Mouse (Mus musculus) Patski (cell line): Measurements from ENCODE around the gene Aloxe3. TPM values are rescaled to one million over a fixed set of nuclear protein-coding genes. Genes with fewer than 3 reads are reported as not detected.

Experiments used
- ATAC-seq: fragments of 100-300 bp; one replicate; pipeline ENCODE4 v1.8.0; 2021
- CTCF ChIA-PET: fragments of 350-600 bp; sonication (Branson Sonifier 250); formaldehyde crosslinking; loops from one replicate; lab custom pipeline; 2022; ENCODE audit warnings: inconsistent platforms; lab: Charles Lee
- POLR2A ChIA-PET: fragments of 350-600 bp; sonication (Branson Sonifier 250); formaldehyde crosslinking; loops from one replicate; lab custom pipeline; 2022; ENCODE audit warnings: antibody characterized with exemption, inconsistent platforms; lab: Charles Lee
- DNase-seq: peaks from one replicate; pipeline ENCODE4 v3.0.0-alpha.2; 2011; ENCODE audit warnings: low read depth, low spot score
- H3K27me3 ChIP-seq: fragments of 371-371 bp; one replicate; pipeline ENCODE4 v1.5.1; 2021
- CTCF ChIP-seq: fragments of 100-300 bp; IDR thresholded peaks from one replicate; pipeline ENCODE4 v1.5.1; 2021
- in situ Hi-C: fragments of 300-500 bp; cut with MboI; formaldehyde crosslinking; loops from 3 replicates; pipeline ENCODE4 v1.11.1; 2018; ENCODE audit warnings: low pct_unique_long_range_greater_than_20kb, mixed read lengths
- polyA plus RNA-seq: library from polyadenylated mRNA; unstranded; gene quantifications from one replicate; pipeline ENCODE4 v1.2.3, GENCODE M21; 2021

Aloxe3 gene
- polyA plus RNA-seq, 1 experiment from 2014 or later = 0.36 TPM

DNA sequence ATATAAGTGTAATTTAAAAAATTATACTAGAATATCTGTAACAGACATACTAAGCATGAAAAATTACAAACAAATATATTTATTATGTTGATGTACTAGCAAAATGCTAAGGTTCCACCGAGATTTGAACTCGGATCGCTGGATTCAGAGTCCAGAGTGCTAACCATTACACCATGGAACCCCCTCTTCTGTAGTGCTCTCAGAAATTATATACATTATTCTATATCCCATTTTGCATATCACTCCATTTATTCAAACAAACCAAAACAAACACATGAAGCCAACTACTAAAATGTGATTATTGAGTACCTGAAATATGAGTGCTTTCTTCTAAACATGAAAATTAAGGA lies 1.2 kb upstream of the Aloxe3 start:
- CTCF ChIA-PET = interaction anchor here (0.7 to 6.2 kb wide), 3 partner anchors 48 to 119 kb away, joined by 3 to 78 read pairs (median 5); no protein-coding TSS in a partner anchor
- in situ Hi-C loops = loop anchor here (5.0 kb wide), 1 partner anchor 57 kb away; no protein-coding TSS in a partner anchor
- no peaks in the 10 kb centered on the region for H3K27me3 ChIP-seq
- ATAC-seq = no peak
- no peak for TF ChIP-seq CTCF
- POLR2A ChIA-PET = interaction anchor here (1.1 to 3.5 kb wide), 3 partner anchors 55 to 83 kb away, joined by 3 to 20 read pairs (median 5); no protein-coding TSS in a partner anchor
- DNase-seq = no peak

DNA sequence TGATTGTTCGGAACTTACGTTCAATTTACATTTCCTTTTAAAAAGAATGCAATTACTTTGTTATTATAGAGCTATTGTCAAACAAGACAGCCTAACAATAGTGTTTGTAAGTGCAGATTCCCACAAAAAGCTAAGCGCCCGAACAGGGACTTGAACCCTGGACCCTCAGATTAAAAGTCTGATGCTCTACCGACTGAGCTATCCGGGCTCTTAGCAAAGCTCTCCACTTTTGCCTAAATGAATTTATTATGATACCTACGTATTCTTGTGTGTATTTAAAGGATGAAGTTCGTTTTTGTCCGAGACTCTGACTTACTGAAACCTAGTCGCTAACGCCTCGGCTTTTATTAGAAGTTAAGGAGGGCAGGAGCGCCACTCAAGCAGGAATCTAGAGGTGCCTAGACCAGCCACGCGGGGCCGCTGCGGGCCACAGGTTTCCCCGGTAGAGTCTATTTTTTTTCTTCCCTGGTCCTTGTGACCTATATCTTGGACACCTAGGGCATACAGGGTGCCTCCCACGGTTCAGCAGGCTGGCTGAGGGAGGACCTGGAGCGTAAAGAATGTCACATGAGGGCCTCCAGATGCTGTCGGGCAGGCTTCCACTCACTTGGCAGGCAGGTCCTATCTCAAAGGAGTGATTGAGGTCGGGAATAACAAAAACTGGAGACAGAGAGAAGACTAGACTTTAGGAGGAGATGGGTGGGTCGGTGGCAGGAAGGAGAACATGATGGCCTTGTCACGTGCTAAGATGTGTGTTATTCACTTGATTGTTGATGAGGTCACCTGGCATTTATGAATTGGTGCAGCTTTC lies 450 bp upstream of the Aloxe3 start:
- ChIA-PET POLR2A (interaction anchor here (0.7 kb wide), 1 partner anchor 51 kb away, joined by 4 read pairs; no protein-coding TSS in a partner anchor), CTCF (interaction anchor here (0.7 to 6.2 kb wide), 3 partner anchors 49 to 118 kb away, joined by 3 to 78 read pairs (median 5); no protein-coding TSS in a partner anchor)
- DNase-seq = peak; percentile 76
- no peak for TF ChIP-seq CTCF
- in situ Hi-C loops = loop anchor here (5.0 kb wide), 1 partner anchor 117 kb away; no protein-coding TSS in a partner anchor
- H3K27me3 ChIP-seq = no peaks in the 10 kb centered on the region
- ATAC-seq = peak; percentile 40

DNA sequence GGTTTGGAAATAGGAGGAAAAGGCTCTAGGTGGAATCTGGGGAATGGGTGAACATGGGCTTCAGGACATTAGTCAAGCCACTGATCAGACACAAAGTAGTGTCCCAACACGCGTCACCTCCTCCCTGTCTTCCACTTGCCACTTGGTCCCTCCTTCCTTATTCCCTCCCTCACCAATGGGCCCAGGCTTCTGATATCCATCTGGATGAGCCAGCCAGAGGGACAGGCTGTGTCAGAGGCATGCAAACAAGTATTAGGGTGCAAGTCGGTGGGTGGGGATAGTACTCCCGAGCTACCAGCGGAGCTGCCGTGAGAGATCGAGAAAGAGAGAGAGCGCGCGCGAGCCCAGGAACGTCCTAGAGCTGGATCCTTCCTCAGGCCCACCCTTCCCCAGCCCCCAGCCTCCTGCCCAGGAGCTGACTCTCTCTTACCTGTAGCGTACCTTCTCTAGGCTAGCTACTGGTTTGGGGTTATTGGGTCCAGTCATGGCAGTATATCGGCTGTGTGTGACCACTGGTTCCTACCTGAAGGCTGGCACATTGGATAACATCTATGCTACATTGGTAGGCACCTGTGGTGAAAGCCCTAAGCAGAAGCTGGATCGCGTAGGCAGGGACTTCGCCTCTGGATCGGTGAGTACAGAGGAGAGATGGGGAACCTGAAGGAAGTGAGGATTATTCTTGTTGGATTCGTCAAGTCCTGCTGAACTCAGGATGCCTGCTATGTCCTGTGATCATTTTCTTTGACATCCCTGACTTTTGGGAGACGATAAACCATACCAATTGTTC lies 416 bp downstream of the Aloxe3 start:
- CTCF ChIA-PET = interaction anchor here (6.2 kb wide), 1 partner anchor 61 kb away, joined by 78 read pairs; no protein-coding TSS in a partner anchor
- POLR2A ChIA-PET = no interaction called here
- TF ChIP-seq CTCF = no peak
- ATAC-seq (no peak), DNase-seq (no peak)
- in situ Hi-C loops = loop anchor here (5.0 kb wide), 1 partner anchor 116 kb away; no protein-coding TSS in a partner anchor
- no peaks in the 10 kb centered on the region for H3K27me3 ChIP-seq

DNA sequence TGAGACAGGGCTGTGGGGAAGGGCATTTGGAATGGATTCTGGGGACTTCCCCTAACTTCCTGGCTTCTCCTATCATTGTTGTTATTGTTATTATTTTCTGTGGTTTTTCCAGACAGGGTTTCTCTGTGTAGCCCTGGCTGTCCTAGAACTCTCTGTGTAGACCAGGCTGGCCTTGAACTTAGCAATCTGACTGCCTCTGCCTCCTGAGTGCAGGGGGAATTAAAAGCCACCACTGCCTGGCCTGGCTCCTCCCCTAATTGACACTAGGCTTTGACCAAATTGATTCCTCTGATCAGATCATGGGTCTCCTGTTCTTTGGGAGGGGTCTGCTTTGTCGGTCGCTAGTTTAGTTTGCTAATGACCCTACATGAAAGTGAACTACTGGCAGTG lies 1.0 kb downstream of the Aloxe3 start:
- TF ChIP-seq CTCF = no peak
- CTCF ChIA-PET = no interaction called here
- in situ Hi-C loops = loop anchor here (5.0 kb wide), 1 partner anchor 116 kb away; no protein-coding TSS in a partner anchor
- POLR2A ChIA-PET = no interaction called here
- DNase-seq (no peak), ATAC-seq (no peak)
- H3K27me3 ChIP-seq = no peaks in the 10 kb centered on the region

DNA sequence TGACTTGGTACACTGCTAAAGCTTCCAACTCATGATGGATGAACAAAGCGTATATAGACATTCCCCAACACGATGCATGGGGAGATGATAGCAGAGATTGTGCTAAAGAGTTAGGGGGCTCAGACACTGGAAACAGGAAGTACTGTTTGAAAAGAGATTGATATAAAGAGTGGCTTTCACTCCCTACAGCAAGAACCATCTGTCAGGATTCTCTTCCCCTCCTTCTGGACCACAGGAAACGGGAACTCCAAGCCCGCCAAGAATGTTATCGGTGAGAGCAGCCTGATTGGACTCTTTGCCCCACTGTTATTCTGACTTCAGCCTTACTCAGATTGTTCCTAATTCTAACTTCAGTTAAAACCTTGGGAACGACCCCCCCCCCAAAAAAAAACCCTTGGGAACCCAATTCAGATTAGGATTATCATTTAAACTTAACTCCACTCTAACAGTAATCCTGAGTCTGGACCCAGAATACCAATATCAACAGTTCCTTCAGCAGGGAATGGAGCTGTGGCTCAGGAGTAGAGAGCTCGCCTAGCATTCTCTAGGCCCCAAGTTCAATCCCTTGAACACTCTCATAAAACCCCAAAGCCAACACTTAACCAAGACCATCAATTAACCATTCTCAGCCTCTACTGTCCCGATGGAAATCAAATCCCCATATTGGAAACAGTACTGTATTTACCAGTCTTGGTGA lies 2.9 kb downstream of the Aloxe3 start:
- CTCF ChIA-PET = no interaction called here
- in situ Hi-C loops = loop anchor here (5.0 kb wide), 1 partner anchor 114 kb away; no protein-coding TSS in a partner anchor
- no peak for TF ChIP-seq CTCF
- DNase-seq (no peak), ATAC-seq (no peak)
- POLR2A ChIA-PET = no interaction called here
- H3K27me3 ChIP-seq = no peaks in the 10 kb centered on the region

DNA sequence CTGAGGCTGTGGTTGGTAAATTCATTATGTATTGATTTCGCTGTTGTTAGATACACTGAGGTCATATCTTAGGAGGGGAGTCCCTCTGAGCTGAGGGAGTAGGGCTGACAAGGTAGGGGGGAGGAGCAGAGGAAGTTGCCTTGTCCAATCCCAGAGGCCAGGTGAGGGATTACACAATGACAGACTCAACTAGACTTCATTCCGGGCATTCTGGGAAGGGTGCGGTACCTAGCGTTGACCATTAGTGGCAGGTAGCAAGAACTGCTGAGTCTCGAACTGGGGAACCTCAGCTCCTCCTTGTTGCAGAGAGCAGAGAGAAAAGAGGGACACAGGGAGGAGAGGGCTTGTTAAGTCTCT lies 7.8 kb downstream of the Aloxe3 start:
- POLR2A ChIA-PET = no interaction called here
- in situ Hi-C loops = no loop called here

DNA sequence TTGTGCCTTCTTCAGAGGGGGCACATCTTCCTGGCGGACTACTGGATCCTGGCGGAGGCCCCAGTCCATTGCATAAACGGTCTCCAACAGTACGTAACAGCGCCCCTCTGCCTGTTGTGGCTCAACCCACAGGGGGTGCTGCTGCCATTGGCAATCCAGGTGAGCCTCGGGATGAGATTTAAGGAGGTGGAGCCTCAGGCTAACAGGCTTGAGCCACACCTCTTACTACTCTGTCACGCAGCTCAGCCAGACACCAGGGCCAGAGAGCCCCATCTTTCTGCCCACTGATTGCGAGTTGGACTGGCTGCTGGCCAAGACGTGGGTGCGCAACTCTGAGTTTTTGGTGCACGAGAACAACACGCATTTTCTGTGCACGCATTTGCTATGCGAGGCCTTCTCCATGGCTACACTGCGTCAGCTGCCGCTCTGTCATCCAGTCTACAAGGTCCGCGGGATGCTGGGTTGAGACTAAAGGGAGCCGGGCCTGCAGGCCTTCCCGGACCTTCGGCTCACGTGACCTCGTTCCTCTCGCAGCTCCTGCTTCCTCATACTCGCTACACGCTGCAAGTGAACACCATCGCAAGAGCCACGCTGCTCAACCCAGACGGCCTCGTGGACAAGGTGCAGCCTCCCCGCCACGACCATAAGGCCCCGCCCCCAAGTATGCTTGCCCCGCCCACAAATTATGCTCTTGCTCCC lies 8.4 kb downstream of the Aloxe3 start:
- DNase-seq (no peak), ATAC-seq (no peak)
- no peaks in the 10 kb centered on the region for H3K27me3 ChIP-seq
- TF ChIP-seq CTCF = no peak
- in situ Hi-C loops = no loop called here
- ChIA-PET POLR2A (no interaction called here), CTCF (no interaction called here)

More for the DNA sequence above, 7.8 kb downstream of the Aloxe3 start:
- ATAC-seq (no peak), DNase-seq (no peak)
- H3K27me3 ChIP-seq = no peaks in the 10 kb centered on the region
- TF ChIP-seq CTCF = no peak
- CTCF ChIA-PET = no interaction called here

DNA sequence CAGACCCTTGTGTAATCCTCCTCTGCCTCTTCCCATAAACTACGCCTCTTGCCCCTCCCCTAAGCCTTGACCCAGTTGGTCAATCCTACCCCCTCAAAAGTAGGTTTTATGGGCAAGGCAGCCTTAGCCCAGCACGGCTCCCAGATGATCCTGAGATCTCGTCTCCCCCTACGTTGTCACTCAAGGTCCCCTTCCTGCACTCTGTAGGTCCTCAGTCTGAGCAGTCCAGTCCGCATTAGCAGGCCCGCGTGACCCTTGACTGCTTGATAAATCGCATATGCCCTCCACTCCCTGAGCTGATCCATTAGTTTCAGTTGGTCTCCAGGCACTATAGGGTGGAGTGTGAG lies 8.9 kb downstream of the Aloxe3 start:
- CTCF ChIA-PET = no interaction called here
- no peak for ATAC-seq
- in situ Hi-C loops = no loop called here
- H3K27me3 ChIP-seq = no peaks in the 10 kb centered on the region
- no peak for DNase-seq
- TF ChIP-seq CTCF = no peak
- POLR2A ChIA-PET = no interaction called here

DNA sequence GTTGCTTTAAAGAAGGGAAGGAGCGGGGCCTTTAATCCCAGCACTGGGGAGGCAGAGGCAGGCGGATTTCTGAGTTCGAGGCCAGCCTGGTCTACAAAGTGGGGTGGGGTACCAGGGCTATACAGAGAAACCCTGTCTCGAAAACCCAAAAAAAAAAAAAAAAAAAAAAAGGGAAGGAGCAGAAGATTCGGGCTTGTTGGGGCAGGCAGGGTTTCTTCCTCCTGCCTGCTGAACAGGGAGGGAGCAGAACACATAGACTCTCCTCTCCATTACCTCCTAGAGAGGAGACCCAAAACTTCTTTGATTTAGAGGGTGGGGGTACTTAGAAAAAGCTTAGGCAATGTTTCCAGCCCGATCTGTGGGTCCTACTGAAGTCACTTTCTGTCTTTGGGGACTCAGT lies 9.7 kb downstream of the Aloxe3 start:
- in situ Hi-C loops = no loop called here
- POLR2A ChIA-PET = no interaction called here
- H3K27me3 ChIP-seq = no peaks in the 10 kb centered on the region
- CTCF ChIA-PET = no interaction called here
- DNase-seq (no peak), ATAC-seq (no peak)
- no peak for TF ChIP-seq CTCF

DNA sequence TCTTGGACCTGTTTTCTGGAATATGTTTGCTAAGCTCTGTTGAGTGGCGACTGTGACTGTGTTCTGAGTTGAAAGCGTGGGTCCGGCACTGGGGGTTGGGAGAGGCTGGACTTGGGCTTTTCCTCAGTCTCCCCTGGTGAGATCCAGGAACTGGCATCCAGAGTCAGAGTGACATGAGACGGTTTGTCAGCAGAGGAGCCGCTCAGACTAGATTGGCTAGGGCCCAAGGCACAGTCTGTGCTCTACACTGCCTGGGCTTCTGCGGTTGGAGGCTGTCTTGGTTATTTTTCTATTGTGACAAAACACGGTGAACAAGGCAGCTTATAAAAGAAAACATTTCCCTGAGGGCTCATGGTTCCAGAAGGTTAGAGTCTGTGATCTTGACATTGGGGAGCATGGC lies 21.9 kb downstream of the Aloxe3 start:
- ChIA-PET CTCF (no interaction called here), POLR2A (no interaction called here)
- DNase-seq (no peak), ATAC-seq (no peak)
- in situ Hi-C loops = no loop called here
- H3K27me3 ChIP-seq = peaks cover 17% of the 10 kb centered on the region
- no peak for TF ChIP-seq CTCF
